Comparison of ENCODE assay signal across 8 mouse cellular contexts in genomic region chr15:81465901-81466737, GRCm38 (mm10). TPM values are rescaled to one million over a fixed set of nuclear protein-coding genes. Genes with fewer than 3 reads are reported as not detected.
A peak's percentile ranks its signal among the peaks of the same experiment; 100 is the strongest.
DNase-seq lines count a peak whose midpoint lies in the region; ATAC-seq lines count a peak whose summit lies in the region.

Gene Rbx1 (plus strand): TSS chr15:81466296.

- H3K4me1 ChIP-seq in heart, embryonic 13.5 days: peaks cover 17% of the 10 kb centered on the region
- H3K4me1 ChIP-seq in liver, embryonic 12.5 days: peaks cover 33% of the 10 kb centered on the region
- peaks cover 13% of the 10 kb centered on the region for H3K4me1 ChIP-seq in stomach, embryonic 15.5 days

- peak within 1 kb of the TSS; percentile 89 for H3K27ac ChIP-seq in heart, embryonic 13.5 days (replicated peaks)
- H3K27ac ChIP-seq in liver, embryonic 12.5 days: peak within 1 kb of the TSS; percentile 92
- H3K27ac ChIP-seq in stomach, embryonic 15.5 days: peak within 1 kb of the TSS; percentile 92

- peak within 1 kb of the TSS; percentile 89 for H3K9ac ChIP-seq in heart, embryonic 13.5 days
- peak within 1 kb of the TSS; percentile 82 for H3K9ac ChIP-seq in liver, embryonic 12.5 days
- peak within 1 kb of the TSS; percentile 53; the same call in 1 of the 2 replicates for H3K9ac ChIP-seq in stomach, embryonic 15.5 days

- H3K4me3 ChIP-seq in heart, embryonic 13.5 days: peak within 1 kb of the TSS; percentile 79
- H3K4me3 ChIP-seq in liver, embryonic 12.5 days: peak within 1 kb of the TSS; percentile 80
- H3K4me3 ChIP-seq in stomach, embryonic 15.5 days (replicated peaks): peak within 1 kb of the TSS; percentile 67

- peak; percentile 100 for DNase-seq in CD4-positive helper T cell, adult 2 months (ENCODE audit: low read depth, low spot score)
- DNase-seq in brain, embryonic 18.5 days (ENCODE audit: low read depth, low spot score): peak; percentile 96
- peak; percentile 99 for DNase-seq in kidney, postnatal 10 days
- peak; percentile 99 to 100 for DNase-seq in natural killer cell, adult 2 months (ENCODE audit: low spot score in 2 of 2)

- H3K9me3 ChIP-seq in heart, embryonic 13.5 days: peaks cover 7% of the 10 kb centered on the region
- peaks cover 14% of the 10 kb centered on the region for H3K9me3 ChIP-seq in liver, embryonic 12.5 days (replicated peaks)
- no peaks in the 10 kb centered on the region for H3K9me3 ChIP-seq in stomach, embryonic 15.5 days

- H3K27me3 ChIP-seq in heart, embryonic 13.5 days (replicated peaks): no peaks in the 10 kb centered on the region
- no peaks in the 10 kb centered on the region for H3K27me3 ChIP-seq in liver, embryonic 12.5 days (replicated peaks)
- H3K27me3 ChIP-seq in stomach, embryonic 15.5 days (replicated peaks): no peaks in the 10 kb centered on the region

- 0% methylated on average over 59 of the region's 62 CpGs for WGBS in heart, embryonic 13.5 days
- WGBS in liver, embryonic 12.5 days (ENCODE audit: insufficient replicate concordance): under 1% methylated on average over 62 of the region's 62 CpGs
- 1% methylated on average over 62 of the region's 62 CpGs for WGBS in stomach, embryonic 15.5 days

- ATAC-seq in erythroid progenitor cell, adult 5-6 weeks (replicated peaks; ENCODE audit: low FRiP score, poor library complexity, severe bottlenecking): peak; percentile 96
- peak; percentile 96 for ATAC-seq in heart, embryonic 13.5 days (ENCODE audit: extremely low read depth, insufficient number of reproducible peaks, low FRiP score, low TSS enrichment)
- ATAC-seq in liver, embryonic 12.5 days: peak; percentile 96
- ATAC-seq in stomach, embryonic 15.5 days (ENCODE audit: insufficient read depth, low FRiP score, low read depth): peak; percentile 98

- peaks cover 33% of the 10 kb centered on the region for H3K36me3 ChIP-seq in heart, embryonic 13.5 days
- H3K36me3 ChIP-seq in liver, embryonic 12.5 days: peaks cover 34% of the 10 kb centered on the region
- H3K36me3 ChIP-seq in stomach, embryonic 15.5 days: 0 out of 2 replicates have a peak, but pooled peaks cover 7% of the 10 kb centered on the region

- H3K4me2 ChIP-seq in heart, embryonic 13.5 days: peak within 1 kb of the TSS; percentile 79
- H3K4me2 ChIP-seq in liver, embryonic 12.5 days: peak within 1 kb of the TSS; percentile 88
- H3K4me2 ChIP-seq in stomach, embryonic 15.5 days: peak within 1 kb of the TSS; percentile 78

RNA-seq across cellular contexts. Expression of gene Rbx1, which starts in this region (rescaled TPM):
- total RNA-seq in erythroid progenitor cell, adult 5-6 weeks (2015; ENCODE audit: low replicate concordance): 65.4 and 79.6 TPM in 2 replicates
- total RNA-seq in erythroid progenitor cell, adult 5-6 weeks (2017; ENCODE audit: low replicate concordance): 52.0 and 67.4 TPM in 2 replicates
- polyA plus RNA-seq in heart, embryonic 13.5 days (2015; fragmentation: Nextera tagmentation; extraction: Ambion mirVana): 308 and 402 TPM in 2 replicates
- polyA plus RNA-seq in liver, embryonic 12.5 days (2016; fragmentation: Nextera tagmentation; extraction: Ambion mirVana): 334 and 384 TPM in 2 replicates
- polyA plus RNA-seq in stomach, embryonic 15.5 days (2015; fragmentation: Nextera tagmentation; extraction: Ambion mirVana): 451 and 486 TPM in 2 replicates

Comparison
In these comparisons a context has a peak if more than half of its experiments do, and no peak if none do; other contexts are left out.
1. Peak in every context shown above with its lines: DNase-seq, ATAC-seq, H3K4me3 ChIP-seq and H3K27ac ChIP-seq.